Mouse (Mus musculus) bone marrow macrophage, adult 2 months (primary cell): ENCODE measurements around the gene Dcakd. TPM values are rescaled to one million over a fixed set of nuclear protein-coding genes. Genes with fewer than 3 reads are reported as not detected.
A peak's percentile ranks its signal among the peaks of the same experiment; 100 is the strongest.

Experiments
- H3K27ac ChIP-seq: 2 replicates; pipeline ENCODE4 v1.5.1; 2012; ENCODE audit warnings: low read depth, low read length; ENCODE audit not compliant: insufficient read depth
- H3K4me1 ChIP-seq: 2 replicates; pipeline ENCODE4 v1.6.1; 2012; ENCODE audit warnings: low read length; ENCODE audit not compliant: control insufficient read depth, insufficient read depth
- H3K4me3 ChIP-seq: 2 replicates; pipeline ENCODE4 v1.5.1; 2012; ENCODE audit warnings: mild to moderate bottlenecking, low read length, moderate library complexity; ENCODE audit not compliant: insufficient read depth
- CTCF ChIP-seq: IDR thresholded peaks from 2 replicates; pipeline ENCODE4 v1.5.1; 2012; ENCODE audit warnings: low read depth, mild to moderate bottlenecking, low read length, moderate library complexity
- POLR2A ChIP-seq: IDR thresholded peaks from 2 replicates; pipeline ENCODE4 v1.6.1; 2012; ENCODE audit warnings: mild to moderate bottlenecking, low read depth, low read length, borderline replicate concordance
- polyA plus RNA-seq: library from polyadenylated mRNA; stranded (reverse); fragments of >200 nt; gene quantifications from 2 replicates; pipeline ENCODE4 v1.2.4, GENCODE M21; 2012; ENCODE audit not compliant: missing spikeins, insufficient read depth, insufficient read length

The Dcakd gene
- polyA plus RNA-seq, 1 experiment = 40.9 TPM

DNA sequence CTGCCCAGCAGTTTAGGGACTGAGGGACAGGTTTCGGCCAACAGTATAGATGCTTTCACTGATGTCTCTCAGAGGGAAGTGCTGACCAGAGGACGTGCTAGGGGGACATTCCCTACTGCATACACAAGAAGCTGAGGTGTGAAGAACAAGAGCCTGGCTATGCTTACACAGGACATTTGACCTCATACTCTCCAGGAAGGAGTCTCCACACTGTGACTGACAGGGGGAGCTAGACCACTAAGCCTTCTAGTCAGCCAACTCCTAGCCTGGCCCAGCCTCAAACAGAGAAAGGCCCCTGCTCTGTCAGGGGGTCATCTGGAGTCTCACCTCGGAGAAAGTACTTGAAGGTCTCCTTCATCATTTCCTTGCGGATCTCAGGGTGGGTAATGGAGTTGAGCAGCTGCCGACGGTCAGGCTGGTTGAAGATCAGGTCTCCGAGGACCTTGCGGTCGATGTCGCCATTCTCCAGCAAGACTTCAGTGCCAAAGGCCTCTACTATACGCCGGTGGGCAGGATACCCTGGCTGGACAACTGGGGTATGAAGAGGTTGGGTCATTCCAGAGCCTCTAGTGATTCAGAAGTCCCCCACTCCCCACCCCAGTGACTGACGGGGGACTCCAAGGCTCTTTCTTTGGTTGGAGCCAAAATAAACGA, 28.7 kb downstream of the Dcakd start:
- H3K27ac ChIP-seq = no peak overlapping the region
- H3K4me3 ChIP-seq = no peak overlapping the region
- TF ChIP-seq CTCF (no peak), POLR2A (no peak)
- H3K4me1 ChIP-seq = peaks cover 34% of the 10 kb centered on the region

GRCm38 (mm10) chr11:102998577-102999316, 29.4 kb downstream of the Dcakd start:
- Histone ChIP-seq H3K4me3 (no peak overlapping the region), H3K4me1 (peaks cover 29% of the 10 kb centered on the region), H3K27ac (no peak overlapping the region)
- TF ChIP-seq CTCF = no peak
- no peak for TF ChIP-seq POLR2A

GRCm38 (mm10) chr11:102998254-102998576, 29.9 kb downstream of the Dcakd start:
- Histone ChIP-seq H3K27ac (no peak overlapping the region), H3K4me1 (peaks cover 24% of the 10 kb centered on the region), H3K4me3 (no peak overlapping the region)
- TF ChIP-seq CTCF (no peak), POLR2A (no peak)

DNA sequence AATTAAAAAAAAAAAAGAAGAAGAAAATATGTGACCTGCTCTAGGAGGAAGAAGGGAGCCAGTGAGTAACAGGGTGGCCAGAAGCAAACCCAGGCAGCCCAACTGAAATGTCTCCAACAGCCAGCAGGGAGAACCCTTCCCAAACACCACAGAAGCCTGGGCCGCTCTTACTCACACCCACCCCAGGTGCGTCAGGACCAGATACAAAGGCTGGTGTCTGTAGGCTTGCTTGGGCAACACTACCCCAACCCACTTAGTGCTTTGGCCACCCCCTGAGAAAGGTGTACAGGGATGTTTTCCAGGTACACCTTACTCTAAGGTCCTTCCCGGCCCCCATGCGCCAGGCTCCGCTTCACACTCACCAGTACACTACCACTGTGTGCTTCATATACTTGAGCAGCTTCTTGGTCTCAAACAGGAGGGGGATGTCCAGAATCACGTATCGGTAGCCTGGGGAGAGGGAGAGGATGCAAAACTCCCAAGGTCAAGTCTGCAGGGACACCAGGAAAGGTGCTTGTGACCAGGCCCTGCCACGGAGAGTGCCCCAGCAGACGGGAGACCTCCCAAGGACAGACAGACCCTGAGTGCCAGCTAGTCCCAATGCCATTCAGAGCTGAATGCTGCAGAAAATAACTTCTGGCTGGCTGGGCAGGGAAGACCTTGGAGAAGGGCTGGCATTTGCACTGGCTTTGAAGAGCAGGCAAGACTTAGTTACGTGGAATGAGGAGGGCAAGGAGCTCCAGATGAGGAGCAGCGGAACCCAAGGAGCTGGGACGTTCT, 31.0 kb downstream of the Dcakd start:
- Histone ChIP-seq H3K4me3 (no peak overlapping the region), H3K4me1 (peaks cover 16% of the 10 kb centered on the region), H3K27ac (no peak overlapping the region)
- TF ChIP-seq CTCF (no peak), POLR2A (no peak)

DNA sequence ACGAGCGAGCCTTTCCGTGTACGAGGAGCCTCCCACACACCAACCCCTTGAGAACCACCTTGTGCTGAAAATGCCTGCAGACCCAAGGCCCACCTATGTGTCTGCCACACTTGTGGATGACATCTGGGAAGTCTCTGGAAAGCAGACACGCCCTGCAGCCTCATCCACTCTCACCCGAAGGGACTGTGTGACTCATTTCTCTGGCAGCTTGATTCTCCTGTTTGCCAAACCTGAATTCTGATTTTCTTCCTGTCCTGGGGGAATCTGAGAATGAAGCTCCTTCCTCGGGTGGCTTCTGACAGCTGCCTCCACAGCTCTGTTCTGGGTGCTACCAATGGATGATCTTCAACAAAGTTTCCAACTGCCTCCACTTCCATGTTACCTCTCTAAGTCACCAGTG, 31.7 kb downstream of the Dcakd start:
- no peak overlapping the region for H3K27ac ChIP-seq
- TF ChIP-seq CTCF (no peak), POLR2A (no peak)
- H3K4me1 ChIP-seq = peaks cover 12% of the 10 kb centered on the region
- no peak overlapping the region for H3K4me3 ChIP-seq

GRCm38 (mm10) chr11:102994952-102995351, 33.2 kb downstream of the Dcakd start:
- Histone ChIP-seq H3K27ac (no peak overlapping the region), H3K4me3 (no peak overlapping the region), H3K4me1 (peaks cover 11% of the 10 kb centered on the region)
- no peak for TF ChIP-seq POLR2A
- no peak for TF ChIP-seq CTCF

DNA sequence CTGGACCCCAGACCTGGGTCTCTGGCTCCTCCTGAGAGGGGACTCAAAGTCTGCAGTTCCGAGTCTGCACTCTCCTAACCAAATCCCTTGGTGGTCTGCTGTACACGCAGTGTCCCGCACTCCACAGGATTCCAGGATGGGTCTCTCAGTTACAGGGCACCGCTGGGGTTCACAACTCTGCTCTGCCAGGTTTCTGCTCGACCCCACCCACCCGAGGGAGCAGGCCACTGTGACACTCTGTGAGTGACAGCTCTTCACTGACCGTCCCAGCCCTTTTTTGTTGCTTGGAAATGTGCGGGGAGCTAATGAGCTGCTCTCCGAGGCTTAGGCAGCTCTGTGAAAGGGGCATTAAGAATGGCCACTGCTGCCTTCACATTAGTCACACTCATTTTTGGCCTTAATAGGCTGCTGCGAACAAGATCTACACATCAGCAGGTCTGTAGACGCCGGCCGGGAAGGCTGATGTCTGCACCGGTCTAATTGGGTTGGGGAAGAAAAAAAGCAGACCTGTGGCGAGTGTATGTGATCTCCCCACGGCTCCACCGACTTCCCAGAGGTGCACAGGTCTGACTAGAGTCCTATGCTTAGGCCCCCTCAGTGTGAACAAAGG, 34.6 kb downstream of the Dcakd start:
- H3K4me1 ChIP-seq = no peaks in the 10 kb centered on the region
- TF ChIP-seq POLR2A (no peak), CTCF (no peak)
- H3K4me3 ChIP-seq = no peak overlapping the region
- H3K27ac ChIP-seq = no peak overlapping the region

DNA sequence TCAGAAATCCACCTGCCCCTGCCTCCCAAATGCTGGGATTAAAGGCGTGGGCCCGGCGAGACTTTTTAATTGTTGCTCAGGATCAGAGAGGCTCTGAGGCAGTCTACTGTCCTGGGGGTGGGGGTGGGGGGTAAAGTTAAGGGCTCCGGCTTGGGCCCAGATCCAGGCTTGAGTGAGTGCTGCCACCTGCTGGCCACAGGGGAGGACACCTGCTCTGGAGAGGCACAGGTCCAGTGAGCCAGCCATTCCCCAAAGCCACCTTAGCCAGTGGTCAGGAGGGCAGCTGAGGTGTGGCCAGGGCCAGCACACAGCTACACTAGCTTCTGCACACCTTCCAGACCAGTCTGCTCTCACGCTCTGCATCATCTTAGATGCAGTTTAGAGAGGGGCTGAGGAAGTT, 35.2 kb downstream of the Dcakd start:
- Histone ChIP-seq H3K4me1 (no peaks in the 10 kb centered on the region), H3K27ac (no peak overlapping the region), H3K4me3 (no peak overlapping the region)
- TF ChIP-seq CTCF (peak; percentile 66; the same call in 1 of the 2 replicates), POLR2A (no peak)

DNA sequence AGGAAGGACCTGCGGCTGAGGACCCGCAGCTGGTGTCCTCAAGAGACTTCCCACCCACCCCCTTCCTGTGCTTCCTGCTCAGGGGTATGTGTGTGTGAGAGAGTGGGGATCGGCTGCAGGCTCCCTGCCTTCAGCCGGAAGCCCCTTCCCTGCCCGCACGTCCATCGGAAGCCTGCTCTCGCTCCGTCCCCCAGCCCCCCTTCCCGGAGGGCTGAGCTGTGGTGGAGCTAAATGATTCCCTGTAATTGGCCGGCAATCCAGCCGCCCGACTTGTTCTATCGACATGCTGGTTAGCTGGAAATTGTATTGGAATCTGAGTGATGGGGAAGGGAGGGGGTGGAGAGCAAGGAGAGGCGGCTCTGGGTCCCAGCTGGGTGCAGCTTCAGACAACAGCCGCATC, 36.5 kb downstream of the Dcakd start:
- Histone ChIP-seq H3K4me1 (no peaks in the 10 kb centered on the region), H3K4me3 (no peak overlapping the region), H3K27ac (no peak overlapping the region)
- TF ChIP-seq POLR2A = no peak
- TF ChIP-seq CTCF = no peak

- H3K4me3 ChIP-seq = peak overlapping the region; percentile 51
- TF ChIP-seq CTCF (no peak), POLR2A (no peak)
- H3K27ac ChIP-seq = no peak overlapping the region
- no peaks in the 10 kb centered on the region for H3K4me1 ChIP-seq
Measured at GRCm38 (mm10) chr11:102990152-102990663, 37.9 kb downstream of the Dcakd start.
